Mouse (Mus musculus) midbrain, postnatal 0 days (tissue): ENCODE measurements around the gene Bpifa1. TPM values are rescaled to one million over a fixed set of nuclear protein-coding genes. Genes with fewer than 3 reads are reported as not detected.

Experiments used
- ATAC-seq: fragments of 200-750 bp; cut with Nextera tagmentation; 2 replicates; pipeline ENCODE4 v1.8.0; 2017; ENCODE audit warnings: moderate number of reproducible peaks, mild to moderate bottlenecking, moderate TSS enrichment, moderate library complexity; ENCODE audit not compliant: low FRiP score
- DNase-seq: peaks from one replicate; pipeline ENCODE4 v3.0.0-alpha.2; 2015; ENCODE audit warnings: low spot score
- H3K27ac ChIP-seq: fragments of 300-500 bp; sonication (generic); 2 replicates; pipeline ENCODE4 v1.5.1; 2014; ENCODE audit warnings: low read depth, mild to moderate bottlenecking, low read length, mixed read lengths
- H3K27me3 ChIP-seq: fragments of 300-500 bp; sonication (generic); 2 replicates; pipeline ENCODE4 v1.6.1; 2014; ENCODE audit warnings: low read length, control low read depth, mixed read lengths; ENCODE audit not compliant: insufficient read depth
- H3K36me3 ChIP-seq: fragments of 300-500 bp; sonication (generic); 2 replicates; pipeline ENCODE4 v1.6.1; 2014; ENCODE audit warnings: low read length, control low read depth, mixed read lengths; ENCODE audit not compliant: insufficient read depth
- H3K4me1 ChIP-seq: fragments of 300-500 bp; sonication (generic); 2 replicates; pipeline ENCODE4 v1.6.1; 2014; ENCODE audit warnings: mild to moderate bottlenecking, control low read depth, antibody characterized with exemption, low read length, mixed read lengths; ENCODE audit not compliant: insufficient read depth
- H3K4me2 ChIP-seq: fragments of 300-500 bp; sonication (generic); 2 replicates; pipeline ENCODE4 v1.6.1; 2014; ENCODE audit warnings: low read depth, mild to moderate bottlenecking, low read length, mixed read lengths; ENCODE audit not compliant: poor library complexity, severe bottlenecking
- H3K4me3 ChIP-seq: fragments of 300-500 bp; sonication (generic); 2 replicates; pipeline ENCODE4 v1.5.1; 2014; ENCODE audit warnings: low read depth, mild to moderate bottlenecking, low read length, moderate library complexity
- H3K9ac ChIP-seq: fragments of 300-500 bp; sonication (generic); replicated peaks from 2 replicates; pipeline ENCODE4 v1.6.1; 2014; ENCODE audit warnings: mild to moderate bottlenecking, low read length, moderate library complexity, mixed read lengths; ENCODE audit not compliant: poor library complexity, severe bottlenecking
- H3K9me3 ChIP-seq: fragments of 300-500 bp; sonication (generic); 2 replicates; pipeline ENCODE4 v1.6.1; 2016; ENCODE audit warnings: low read length, control low read depth
- CTCF ChIP-seq: IDR thresholded peaks from 2 replicates; pipeline ENCODE4 v1.5.1; 2016; ENCODE audit warnings: antibody characterized with exemption, mild to moderate bottlenecking
- WGBS: fragments of 180-500 bp; shearing (Covaris S2); extraction: QIAGEN DNeasy Blood & Tissue Kit; methylation state at CpG from one replicate; pipeline ENCODE4 v1.1.7; 2014; 5-methylcytosine and 5-hydroxymethylcytosine counted together
- polyA plus RNA-seq: library from polyadenylated mRNA; unstranded; fragments of >200 nt; fragmentation: Nextera tagmentation; extraction: Ambion mirVana; gene quantifications from 2 replicates; pipeline ENCODE4 v1.2.1, GENCODE M21; 2015
- total RNA-seq: library from RNA; depleted of rRNA; stranded (reverse); fragments of >200 nt; gene quantifications from 2 replicates; pipeline ENCODE4 v1.2.3, GENCODE M21; 2014; rRNA removed

Bpifa1 gene
- total and polyA plus RNA-seq, 2 experiments from 2014 or later, result 0.42 to 1.1 TPM

DNA sequence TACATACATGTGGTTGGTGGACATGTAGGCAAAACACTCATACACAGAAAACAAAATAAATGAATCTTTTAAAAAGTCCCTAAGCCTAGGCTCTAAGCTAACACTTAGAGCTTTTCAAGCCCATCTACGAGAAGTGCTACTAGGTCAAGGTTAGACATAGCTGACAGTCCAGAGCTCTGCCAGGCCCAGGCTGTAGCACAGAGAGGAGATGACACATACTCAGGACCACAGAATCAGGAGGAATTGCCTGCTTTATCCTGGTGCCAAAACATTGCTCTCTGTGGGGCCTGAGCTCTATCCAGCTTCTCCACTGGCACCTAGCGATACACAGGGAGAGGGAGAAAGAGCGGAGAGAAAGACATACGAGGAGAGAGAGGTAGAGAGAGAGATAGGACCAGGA lies 50.4 kb downstream of the Bpifa1 start:
- Histone ChIP-seq H3K4me2 (no peak overlapping the region), H3K27ac (no peak overlapping the region), H3K36me3 (no peaks in the 10 kb centered on the region), H3K4me1 (no peaks in the 10 kb centered on the region), H3K4me3 (no peak overlapping the region), H3K27me3 (no peaks in the 10 kb centered on the region), H3K9me3 (no peaks in the 10 kb centered on the region), H3K9ac (no peak overlapping the region)
- TF ChIP-seq CTCF, result no peak
- 90% methylated on average over 4 of the region's 4 CpGs for WGBS
- ATAC-seq (no peak), DNase-seq (no peak)

DNA sequence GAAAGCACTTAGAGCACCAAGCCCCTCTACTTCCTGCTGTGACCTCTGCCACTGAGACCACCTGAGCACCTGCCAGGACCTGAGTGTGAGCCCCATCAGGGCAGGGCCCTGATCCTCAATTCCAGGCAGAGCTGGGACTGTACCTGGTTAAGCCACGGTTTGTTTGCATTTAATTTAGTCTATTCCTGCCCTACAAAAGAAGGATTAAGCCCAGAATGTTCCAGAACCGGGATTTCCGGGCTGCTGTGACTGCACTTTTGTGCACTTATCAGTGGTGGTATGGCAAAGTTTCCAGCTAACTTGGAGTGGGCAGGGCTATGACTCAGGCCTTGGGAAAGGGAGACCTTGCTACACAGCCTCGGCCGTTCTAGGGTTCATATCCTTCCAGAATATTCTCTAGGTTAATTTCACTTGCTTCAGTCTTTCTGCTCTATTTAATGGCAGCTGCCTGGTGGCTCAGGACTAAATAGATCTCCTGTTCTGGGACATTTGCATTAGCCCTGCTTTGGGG lies 51.4 kb downstream of the Bpifa1 start:
- H3K9me3 ChIP-seq, result no peaks in the 10 kb centered on the region
- no peak for TF ChIP-seq CTCF
- H3K36me3 ChIP-seq, result no peaks in the 10 kb centered on the region
- no peak for ATAC-seq
- no peak overlapping the region for H3K4me2 ChIP-seq
- no peak overlapping the region for H3K9ac ChIP-seq
- DNase-seq, result no peak
- no peaks in the 10 kb centered on the region for H3K27me3 ChIP-seq
- no peaks in the 10 kb centered on the region for H3K4me1 ChIP-seq
- no peak overlapping the region for H3K4me3 ChIP-seq
- H3K27ac ChIP-seq, result no peak overlapping the region
- 70% methylated on average over 5 of the region's 5 CpGs for WGBS

DNA sequence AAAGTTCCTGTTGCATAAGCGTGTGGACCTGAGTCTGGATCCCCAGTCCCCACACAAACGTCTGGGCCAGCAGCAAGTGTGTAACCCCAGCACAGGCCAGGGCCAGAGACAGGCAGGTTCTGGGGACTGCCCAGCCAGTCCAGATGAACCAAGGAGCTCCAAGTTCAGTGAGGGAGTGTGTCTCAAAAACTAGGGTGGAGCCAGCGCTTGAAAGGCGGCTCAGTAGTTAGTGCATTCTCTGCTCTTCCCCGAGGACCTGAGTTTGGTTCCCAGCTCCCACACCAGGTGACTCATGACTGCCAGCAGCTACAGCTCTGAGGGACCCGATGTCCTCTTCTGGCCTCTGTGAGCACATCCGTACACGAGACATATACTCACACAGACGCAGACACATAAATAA lies 54.4 kb downstream of the Bpifa1 start:
- H3K9me3 ChIP-seq, result no peaks in the 10 kb centered on the region
- no peak for TF ChIP-seq CTCF
- no peak overlapping the region for H3K9ac ChIP-seq
- no peaks in the 10 kb centered on the region for H3K36me3 ChIP-seq
- DNase-seq, result no peak
- no peaks in the 10 kb centered on the region for H3K27me3 ChIP-seq
- no peak overlapping the region for H3K27ac ChIP-seq
- ATAC-seq, result no peak
- H3K4me3 ChIP-seq, result no peak overlapping the region
- WGBS, result 94% methylated on average over 9 of the region's 9 CpGs
- no peaks in the 10 kb centered on the region for H3K4me1 ChIP-seq
- no peak overlapping the region for H3K4me2 ChIP-seq

Other genes starting within 250 kb of the Bpifa1 start
- gene Bpifb6, start 242.5 kb upstream of the Bpifa1 start, total RNA-seq, result 0.38 TPM in 1 of 2 replicates, not detected in the other
- gene Bpifb6, start 242.5 kb upstream of the Bpifa1 start, polyA plus RNA-seq, result 0.10 TPM in 1 of 2 replicates, not detected in the other
- gene Bpifb3, start 224.7 kb upstream of the Bpifa1 start, total RNA-seq, result 0.22 TPM in 1 of 2 replicates, not detected in the other
- not detected in 2 replicates for gene Bpifb3, start 224.7 kb upstream of the Bpifa1 start, polyA plus RNA-seq
- not detected in 2 replicates for gene Bpifb4, start 204.7 kb upstream of the Bpifa1 start, total RNA-seq
- not detected in 2 replicates for gene Bpifb4, start 204.7 kb upstream of the Bpifa1 start, polyA plus RNA-seq
- not detected in 2 replicates for gene Bpifa6, start 167.9 kb upstream of the Bpifa1 start, total RNA-seq
- gene Bpifa6, start 167.9 kb upstream of the Bpifa1 start, polyA plus RNA-seq, result not detected in 2 replicates
- gene Bpifa2, start 134.6 kb upstream of the Bpifa1 start, total RNA-seq, result 1.3 TPM in 1 of 2 replicates, not detected in the other
- not detected in 2 replicates for gene Bpifa2, start 134.6 kb upstream of the Bpifa1 start, polyA plus RNA-seq
- gene Bpifa3, start 12.5 kb upstream of the Bpifa1 start, total RNA-seq, result not detected in 2 replicates
- not detected in 2 replicates for gene Bpifa3, start 12.5 kb upstream of the Bpifa1 start, polyA plus RNA-seq
- not detected in 2 replicates for gene Bpifa5, start 19.7 kb downstream of the Bpifa1 start, total RNA-seq
- gene Bpifa5, start 19.7 kb downstream of the Bpifa1 start, polyA plus RNA-seq, result not detected in 2 replicates
- 0.27 and 0.47 TPM in 2 replicates for gene Bpifb1, start 47.9 kb downstream of the Bpifa1 start, total RNA-seq
- gene Bpifb1, start 47.9 kb downstream of the Bpifa1 start, polyA plus RNA-seq, result 0.72 and 0.83 TPM in 2 replicates
- 0.44 and 0.52 TPM in 2 replicates for gene Bpifb5, start 80.9 kb downstream of the Bpifa1 start, total RNA-seq
- 0.27 TPM in 1 of 2 replicates, not detected in the other for gene Bpifb5, start 80.9 kb downstream of the Bpifa1 start, polyA plus RNA-seq
- not detected in 2 replicates for gene Bpifb9a, start 115.0 kb downstream of the Bpifa1 start, total RNA-seq
- gene Bpifb9a, start 115.0 kb downstream of the Bpifa1 start, polyA plus RNA-seq, result 0.47 TPM in 1 of 2 replicates, not detected in the other
- 0.38 and 1.3 TPM in 2 replicates for gene Bpifb9b, start 164.3 kb downstream of the Bpifa1 start, total RNA-seq
- gene Bpifb9b, start 164.3 kb downstream of the Bpifa1 start, polyA plus RNA-seq, result 1.7 TPM in 1 of 2 replicates, not detected in the other
- gene Cdk5rap1, start 230.1 kb downstream of the Bpifa1 start, total RNA-seq, result 10.8 and 12.4 TPM in 2 replicates
- gene Cdk5rap1, start 230.1 kb downstream of the Bpifa1 start, polyA plus RNA-seq, result 5.4 and 6.2 TPM in 2 replicates